Mouse (Mus musculus) hindlimb bud, embryonic 11.5 days (tissue): Measurements from ENCODE around the gene Ahnak2.
"Not testable (repeated sequence)": the region's sequence is repeated elsewhere in the genome, so short reads cannot be mapped to it uniquely, and the experiment has no call there.

ENCODE experiments used
- DNase-seq: peaks from one replicate; pipeline ENCODE4 v3.0.0-alpha.2; 2012; ENCODE audit warnings: low read depth, low spot score; ENCODE audit errors: extremely low spot score

Ahnak2 gene

GRCm38 (mm10) chr12:112821974-112822373 is 19.5 kb upstream of the Ahnak2 start:
- no peak for DNase-seq

DNA sequence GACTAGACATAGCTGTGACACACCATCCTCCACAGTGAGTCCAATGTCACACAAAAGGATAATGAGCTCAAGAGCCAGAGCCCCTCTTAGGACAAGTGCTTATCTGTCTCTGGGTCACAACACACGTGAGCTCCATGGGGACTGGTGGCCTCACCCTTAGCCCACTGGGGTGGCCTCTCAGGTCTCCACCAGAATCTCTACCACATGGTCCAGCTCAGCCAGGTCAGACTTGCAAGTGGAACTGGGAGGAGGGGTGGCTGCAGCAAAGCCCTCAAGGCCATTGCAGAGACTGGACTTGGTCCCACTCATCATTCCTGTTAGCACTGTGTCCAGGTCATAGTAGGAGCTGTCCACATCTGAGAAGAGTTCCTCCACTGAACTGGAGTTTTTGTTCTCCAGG is 18.8 kb upstream of the Ahnak2 start:
- no peak for DNase-seq

- DNase-seq = no peak
Observed at GRCm38 (mm10) chr12:112820401-112820999, 18.0 kb upstream of the Ahnak2 start.

DNA sequence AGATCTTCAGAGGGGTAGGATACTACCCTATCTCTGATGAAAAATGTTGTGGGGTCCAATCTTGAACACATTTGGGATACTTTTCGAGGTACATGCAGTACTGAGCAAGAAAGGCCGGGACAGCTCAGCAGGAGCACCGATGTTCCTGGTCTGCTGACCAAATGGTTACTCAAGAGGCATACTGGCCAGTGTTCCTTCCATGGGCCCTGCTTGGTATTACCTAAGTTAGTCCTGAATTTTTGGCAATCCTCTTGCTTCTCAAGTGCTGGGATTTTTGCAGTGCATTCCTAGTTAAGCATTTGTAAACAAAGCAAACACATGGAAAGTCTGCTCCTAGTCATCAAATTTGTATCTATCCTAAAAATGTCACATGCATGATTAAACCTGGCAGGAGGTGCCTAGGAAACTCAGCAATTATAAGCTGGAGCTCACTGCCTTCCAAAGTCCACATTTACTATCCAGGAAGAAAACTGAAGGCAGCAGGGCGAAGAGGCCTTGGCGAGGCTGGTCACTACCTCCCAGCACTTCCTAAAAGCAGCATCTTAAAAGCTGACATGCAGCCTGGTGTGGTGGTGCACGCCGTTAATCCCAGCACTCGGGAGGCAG is 16.7 kb upstream of the Ahnak2 start:
- DNase-seq = no peak

DNA sequence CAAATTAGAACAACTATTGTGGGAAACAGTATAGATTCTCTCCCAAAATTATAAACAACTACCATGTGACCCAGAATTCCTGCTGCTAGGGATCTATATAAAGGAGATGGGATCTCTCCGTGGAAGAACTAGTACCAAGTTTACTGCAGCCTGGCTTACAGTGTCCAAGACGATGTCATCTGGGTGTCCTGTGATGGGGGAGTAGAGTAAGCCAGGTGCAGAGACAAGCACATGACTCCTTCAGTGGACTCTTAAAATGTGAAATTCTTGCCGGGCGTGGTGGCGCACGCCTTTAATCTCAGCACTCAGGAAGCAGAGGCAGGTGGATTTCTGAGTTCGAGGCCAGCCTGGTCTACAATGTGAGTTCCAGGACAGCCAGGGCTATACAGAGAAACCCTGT is 14.4 kb upstream of the Ahnak2 start:
- DNase-seq = not testable (repeated sequence)

- no peak for DNase-seq
Observed at GRCm38 (mm10) chr12:112816294-112816693, 13.8 kb upstream of the Ahnak2 start.

DNA sequence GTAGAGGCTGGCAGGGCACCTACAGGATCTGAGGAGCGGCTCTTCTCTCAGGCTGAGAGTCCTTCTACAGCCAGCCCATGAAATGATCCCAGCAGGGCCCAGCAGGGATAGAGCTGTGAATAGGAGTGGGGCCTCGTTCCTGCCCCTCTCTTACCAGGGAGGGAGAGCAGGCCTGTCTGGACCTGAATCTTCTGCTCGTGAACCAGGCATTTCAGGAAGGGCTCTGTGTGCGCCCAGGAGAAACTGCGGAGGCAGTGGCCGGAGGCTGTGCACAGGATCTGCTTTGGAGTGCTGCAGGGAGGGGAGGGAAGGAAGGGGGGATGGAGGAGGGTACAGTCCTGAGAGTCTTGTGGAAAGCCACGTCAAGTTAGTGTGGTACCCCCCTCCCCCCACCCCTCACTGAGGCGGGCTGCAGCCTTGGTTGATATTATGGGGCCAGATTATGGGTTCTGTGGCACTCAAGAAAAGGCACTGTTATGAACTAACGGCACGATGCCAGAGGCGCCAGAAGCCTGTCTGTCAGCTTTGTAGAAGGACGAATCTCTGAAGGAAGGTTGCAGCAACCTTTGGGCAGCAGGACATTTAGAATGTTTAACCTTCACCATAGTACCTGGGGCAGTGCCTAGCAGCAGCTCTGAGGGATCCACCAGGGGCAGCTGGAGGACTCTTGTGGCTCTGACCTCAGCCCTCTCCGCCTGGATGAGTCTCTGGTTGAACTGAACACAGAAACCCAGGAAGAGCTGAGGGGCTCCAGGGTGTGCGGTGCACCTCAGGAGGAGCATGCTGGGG is 12.4 kb upstream of the Ahnak2 start:
- no peak for DNase-seq

DNA sequence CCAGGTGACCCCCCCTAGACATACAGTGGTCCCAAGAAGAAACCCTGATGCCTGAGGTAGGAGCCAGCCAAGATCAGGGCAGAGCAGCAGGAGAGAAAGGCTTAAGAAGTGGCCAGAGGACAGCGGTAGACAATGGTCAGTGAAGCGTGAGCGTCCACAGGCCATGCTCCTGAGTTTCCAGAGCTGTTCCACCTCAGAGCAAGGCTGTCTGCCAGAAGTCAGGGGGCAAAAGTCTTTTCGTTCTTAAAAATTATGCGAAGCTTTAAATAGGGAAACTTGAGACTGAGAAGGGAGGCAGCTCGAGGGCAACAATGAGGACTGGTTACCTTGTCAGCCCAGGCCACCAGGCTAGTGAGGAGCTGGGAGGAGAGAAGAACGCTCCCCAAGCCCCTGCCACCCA is 10.9 kb upstream of the Ahnak2 start:
- no peak for DNase-seq

DNA sequence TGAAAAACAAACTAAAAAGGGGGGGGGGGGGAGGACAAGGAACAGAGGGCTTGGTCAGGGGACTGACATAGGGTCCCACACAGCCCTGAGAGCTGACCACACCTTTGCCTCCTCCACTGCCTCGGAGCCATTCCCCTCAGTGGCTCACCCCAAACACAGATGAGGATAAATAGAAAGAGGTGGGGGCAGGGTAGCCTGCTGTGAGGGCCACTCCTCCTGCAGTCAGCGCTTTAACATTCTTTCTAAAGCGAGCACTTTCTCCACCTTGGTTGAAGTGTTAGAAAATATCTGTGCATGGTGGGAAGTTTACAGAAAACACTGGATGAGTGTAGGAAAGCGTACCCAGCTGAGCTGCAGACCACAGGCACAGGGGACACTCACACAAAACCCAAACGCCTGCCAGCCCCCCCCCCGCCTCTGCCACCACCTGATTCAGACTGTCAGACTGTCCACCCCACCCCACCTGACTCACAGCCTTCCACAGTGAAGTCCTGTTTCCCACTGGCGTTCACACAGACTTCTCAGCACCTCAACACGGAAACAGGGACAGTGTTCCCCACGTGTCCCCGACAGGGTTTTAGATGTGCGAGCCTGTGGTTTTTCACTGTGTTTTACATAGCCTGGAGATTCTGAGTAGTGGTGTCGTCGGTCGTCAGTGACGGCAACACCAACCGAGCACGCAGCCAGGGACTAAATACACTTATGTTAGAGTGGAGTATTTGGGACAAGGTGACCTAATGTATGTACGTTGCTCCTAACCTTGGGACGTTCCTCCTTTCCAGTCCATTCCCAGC is 7.8 kb upstream of the Ahnak2 start:
- no peak for DNase-seq

DNA sequence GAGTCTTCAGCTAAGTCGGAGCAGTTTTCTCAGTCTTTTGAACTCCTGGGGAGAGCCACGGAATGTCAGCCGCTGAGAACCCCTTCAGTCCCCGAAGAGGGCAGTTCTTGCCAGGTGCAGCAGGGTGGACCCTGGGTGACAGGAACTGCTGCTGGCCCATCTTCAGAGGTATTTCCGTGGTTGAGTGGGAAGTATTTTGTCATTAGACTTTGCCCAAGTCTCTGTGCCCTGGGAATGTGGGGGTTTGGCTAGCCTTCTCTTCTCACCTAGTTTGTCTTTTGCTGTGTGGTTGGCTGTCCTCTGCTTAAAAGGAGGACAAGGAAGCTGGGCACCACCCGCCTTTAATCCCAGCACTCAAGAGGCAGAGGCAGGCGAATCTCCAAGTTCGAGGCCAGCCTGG is 7.2 kb upstream of the Ahnak2 start:
- DNase-seq = no peak

DNA sequence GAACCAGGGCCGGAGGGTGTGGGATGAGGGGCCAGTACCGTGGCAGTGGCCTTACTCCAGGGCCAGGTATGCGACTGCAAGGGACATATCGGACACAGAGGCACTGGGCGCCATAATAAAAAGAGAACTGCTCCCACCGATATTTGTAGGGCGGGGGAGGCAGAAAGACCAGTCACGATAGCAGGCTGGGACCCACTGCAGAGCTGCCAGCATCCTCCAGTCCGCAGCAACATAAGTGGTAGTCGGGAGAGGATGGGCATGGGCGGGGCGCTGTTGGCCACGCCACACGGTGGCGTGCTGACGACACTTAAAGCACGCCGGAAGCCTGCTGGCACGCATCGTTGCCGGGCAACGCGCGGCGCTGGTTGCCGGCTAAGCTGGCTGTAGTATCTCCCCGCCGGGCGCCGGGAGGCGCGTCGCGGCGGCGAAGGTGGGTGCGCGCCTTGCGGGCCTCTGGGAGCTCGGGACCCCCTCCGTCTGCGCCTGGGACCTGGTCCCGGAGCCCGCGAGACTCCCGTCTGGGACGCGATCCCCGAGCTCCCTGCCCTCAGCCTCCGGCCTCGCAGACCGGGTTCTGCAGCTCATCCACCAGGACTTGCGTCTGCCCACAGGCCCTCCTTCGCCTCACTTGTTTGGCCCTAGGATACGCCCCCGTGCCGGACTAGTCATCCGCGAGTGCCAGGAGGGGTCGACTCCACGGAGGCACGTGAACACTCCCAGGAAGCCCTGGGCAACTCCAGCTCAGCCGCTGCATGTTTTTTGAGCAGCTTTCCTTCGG is 6.3 kb upstream of the Ahnak2 start, which contains the start of gene Clba1:
TSS of gene Clba1 (plus strand) at position 351 of the 778 bp plus-strand sequence.
- DNase-seq = peak; percentile 73

- DNase-seq = no peak
Observed at GRCm38 (mm10) chr12:112808212-112808586, 5.7 kb upstream of the Ahnak2 start.

- DNase-seq = no peak
Observed at GRCm38 (mm10) chr12:112807796-112808195, 5.3 kb upstream of the Ahnak2 start.

- no peak for DNase-seq
Observed at GRCm38 (mm10) chr12:112806044-112806443, 3.6 kb upstream of the Ahnak2 start.

DNA sequence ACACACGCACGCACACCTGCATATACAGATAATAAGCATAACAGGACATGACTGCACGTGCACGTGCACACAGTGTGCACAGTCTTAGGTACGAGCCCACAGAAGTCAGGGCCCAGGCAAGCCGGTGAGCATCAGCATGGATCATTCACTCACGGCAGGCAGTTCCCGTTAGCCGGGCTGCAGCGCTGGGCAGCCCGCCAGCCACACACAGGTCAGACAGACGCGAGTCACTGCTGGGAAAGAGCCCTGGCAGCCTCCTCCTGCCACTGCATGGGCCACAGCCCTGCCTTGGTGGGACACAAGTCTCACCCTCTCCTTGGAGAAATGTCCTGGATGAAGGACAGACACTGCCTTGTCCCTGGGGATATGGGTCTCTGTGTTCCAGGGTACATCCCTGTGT is 1.6 kb upstream of the Ahnak2 start:
- no peak for DNase-seq

- no peak for DNase-seq
Observed at GRCm38 (mm10) chr12:112802917-112803316, 460 bp upstream of the Ahnak2 start.

GRCm38 (mm10) chr12:112800476-112800875 is 2.0 kb downstream of the Ahnak2 start:
- no peak for DNase-seq

DNA sequence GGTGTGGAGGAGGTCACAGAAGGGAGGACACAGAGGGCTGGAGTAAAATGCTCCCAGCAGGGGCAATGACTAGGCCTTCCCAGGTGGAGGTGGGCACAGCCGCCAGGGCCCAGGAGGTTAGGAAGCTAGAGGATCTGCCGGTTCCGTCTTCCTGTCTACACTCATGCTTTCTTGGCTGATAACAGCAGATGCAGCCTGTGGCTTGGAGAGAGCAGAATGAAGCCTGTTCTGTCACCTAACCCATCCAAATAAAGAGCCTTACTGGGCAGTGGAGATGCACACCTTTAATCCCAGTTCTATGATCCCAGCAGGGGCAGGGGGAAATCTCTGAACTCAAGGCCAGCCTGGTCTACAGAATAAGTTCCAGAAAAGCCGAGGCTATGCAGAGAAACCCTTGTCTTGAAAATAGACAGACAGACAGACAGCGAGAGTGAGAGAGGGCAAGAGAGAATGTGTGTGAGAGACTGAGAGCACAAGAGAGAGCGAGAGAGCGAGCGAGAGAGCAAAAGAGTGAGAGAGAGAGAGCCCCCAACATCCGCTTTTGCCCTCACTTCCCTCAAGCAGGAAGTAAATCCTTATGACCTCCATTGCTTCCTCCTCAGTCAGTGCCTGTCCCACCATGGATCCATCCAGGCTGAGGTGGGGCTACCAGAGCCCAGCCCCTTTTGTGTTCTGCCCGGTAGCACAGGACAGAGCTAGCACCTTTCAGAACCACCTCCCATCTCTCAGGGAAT is 3.1 kb downstream of the Ahnak2 start:
- no peak for DNase-seq

GRCm38 (mm10) chr12:112798716-112799115 is 3.7 kb downstream of the Ahnak2 start:
- no peak for DNase-seq

GRCm38 (mm10) chr12:112798332-112798681 is 4.2 kb downstream of the Ahnak2 start:
- DNase-seq = no peak
